Mouse (Mus musculus): ENCODE measurements around the gene Tnik. TPM values are rescaled to one million over a fixed set of nuclear protein-coding genes. Genes with fewer than 3 reads are reported as not detected.

The Tnik gene
- total RNA-seq, 2 experiments from 2014 or later: 195 to 212 TPM

- no peak for DNase-seq (ENCODE audit: low spot score in 2 of 2)
- intact Hi-C loops (cut with DNase I): no loop called here
Observed at GRCm38 (mm10) chr3:28385199-28385975, 122.4 kb downstream of the Tnik start.

- no peak for DNase-seq (ENCODE audit: low spot score in 2 of 2)
- intact Hi-C loops (cut with DNase I): no loop called here
Observed at GRCm38 (mm10) chr3:28388540-28388939, 125.5 kb downstream of the Tnik start.

- DNase-seq (ENCODE audit: low spot score in 2 of 2): no peak
- intact Hi-C loops (cut with DNase I): no loop called here
Observed at GRCm38 (mm10) chr3:28390183-28390582, 127.2 kb downstream of the Tnik start.

- DNase-seq (ENCODE audit: low spot score in 2 of 2): no peak
- intact Hi-C loops (cut with DNase I): no loop called here
Observed at GRCm38 (mm10) chr3:28392542-28392941, 129.5 kb downstream of the Tnik start.

- intact Hi-C loops (cut with DNase I): no loop called here
- DNase-seq (ENCODE audit: low spot score in 2 of 2): no peak
Observed at GRCm38 (mm10) chr3:28398781-28399180, 135.8 kb downstream of the Tnik start.

- intact Hi-C loops (cut with DNase I): loop anchor here (10.0 kb wide), 1 partner anchor 125 kb away; no protein-coding TSS in a partner anchor
- peak in 1 of 2 experiments; percentile 66 for DNase-seq (ENCODE audit: low spot score in 2 of 2)
Observed at GRCm38 (mm10) chr3:28399593-28400216, 136.7 kb downstream of the Tnik start.

- no peak for DNase-seq (ENCODE audit: low spot score in 2 of 2)
Observed at GRCm38 (mm10) chr3:28401335-28401734, 138.3 kb downstream of the Tnik start.

GRCm38 (mm10) chr3:28402221-28402620, 139.2 kb downstream of the Tnik start:
- no peak for DNase-seq (ENCODE audit: low spot score in 2 of 2)
- intact Hi-C loops (cut with DNase I): loop anchor here (10.0 kb wide), 1 partner anchor 123 kb away; no protein-coding TSS in a partner anchor

More at GRCm38 (mm10) chr3:28401335-28401734, 138.3 kb downstream of the Tnik start:
- intact Hi-C loops (cut with DNase I): loop anchor here (10.0 kb wide), 1 partner anchor 123 kb away; no protein-coding TSS in a partner anchor

GRCm38 (mm10) chr3:28405391-28405790, 142.4 kb downstream of the Tnik start:
- intact Hi-C loops (cut with DNase I): loop anchor here (5.0 to 10.0 kb wide), 2 partner anchors 119 to 143 kb away; partner anchors contain the start of gene Tnik
- DNase-seq (ENCODE audit: low spot score in 2 of 2): peak in 1 of 2 experiments; percentile 38

GRCm38 (mm10) chr3:28408859-28409459, 145.9 kb downstream of the Tnik start:
- peak; percentile 66 to 87 for DNase-seq (ENCODE audit: low spot score in 2 of 2)
- intact Hi-C loops (cut with DNase I): loop anchor here (5.0 to 10.0 kb wide), 2 partner anchors 116 to 147 kb away; partner anchors contain the start of gene Tnik

GRCm38 (mm10) chr3:28410269-28410668, 147.3 kb downstream of the Tnik start:
- no peak for DNase-seq (ENCODE audit: low spot score in 2 of 2)
- intact Hi-C loops (cut with DNase I): loop anchor here (5.0 kb wide), 1 partner anchor 243 kb away; no protein-coding TSS in a partner anchor

GRCm38 (mm10) chr3:28415986-28416385, 153.0 kb downstream of the Tnik start:
- intact Hi-C loops (cut with DNase I): no loop called here
- DNase-seq (ENCODE audit: low spot score in 2 of 2): no peak

GRCm38 (mm10) chr3:28417091-28417715, 154.2 kb downstream of the Tnik start:
- no peak for DNase-seq (ENCODE audit: low spot score in 2 of 2)
- intact Hi-C loops (cut with DNase I): no loop called here

GRCm38 (mm10) chr3:28420194-28420593, 157.2 kb downstream of the Tnik start:
- intact Hi-C loops (cut with DNase I): no loop called here
- no peak for DNase-seq (ENCODE audit: low spot score in 2 of 2)

- intact Hi-C loops (cut with DNase I): no loop called here
- no peak for DNase-seq (ENCODE audit: low spot score in 2 of 2)
Observed at GRCm38 (mm10) chr3:28420698-28421097, 157.7 kb downstream of the Tnik start.

GRCm38 (mm10) chr3:28421798-28422197, 158.8 kb downstream of the Tnik start:
- intact Hi-C loops (cut with DNase I): no loop called here
- no peak for DNase-seq (ENCODE audit: low spot score in 2 of 2)

- DNase-seq (ENCODE audit: low spot score in 2 of 2): no peak
- intact Hi-C loops (cut with DNase I): no loop called here
Observed at GRCm38 (mm10) chr3:28422221-28422620, 159.2 kb downstream of the Tnik start.

GRCm38 (mm10) chr3:28425911-28426310, 162.9 kb downstream of the Tnik start:
- DNase-seq (ENCODE audit: low spot score in 2 of 2): no peak
- intact Hi-C loops (cut with DNase I): no loop called here

GRCm38 (mm10) chr3:28431459-28431858, 168.4 kb downstream of the Tnik start:
- no peak for DNase-seq (ENCODE audit: low spot score in 2 of 2)
- intact Hi-C loops (cut with DNase I): no loop called here

- intact Hi-C loops (cut with DNase I): no loop called here
- no peak for DNase-seq (ENCODE audit: low spot score in 2 of 2)
Observed at GRCm38 (mm10) chr3:28432321-28432720, 169.3 kb downstream of the Tnik start.
